Mouse (Mus musculus) regulatory T cell (primary cell): ENCODE measurements around the gene Elovl5.

Source experiments
- in situ Hi-C: fragments of 300-600 bp; cut with MboI, MseI; formaldehyde crosslinking; loops from one replicate; pipeline ENCODE4 v1.15.1; 2025; ENCODE audit warnings: high pct_unique_total_duplicates

Gene Elovl5

DNA sequence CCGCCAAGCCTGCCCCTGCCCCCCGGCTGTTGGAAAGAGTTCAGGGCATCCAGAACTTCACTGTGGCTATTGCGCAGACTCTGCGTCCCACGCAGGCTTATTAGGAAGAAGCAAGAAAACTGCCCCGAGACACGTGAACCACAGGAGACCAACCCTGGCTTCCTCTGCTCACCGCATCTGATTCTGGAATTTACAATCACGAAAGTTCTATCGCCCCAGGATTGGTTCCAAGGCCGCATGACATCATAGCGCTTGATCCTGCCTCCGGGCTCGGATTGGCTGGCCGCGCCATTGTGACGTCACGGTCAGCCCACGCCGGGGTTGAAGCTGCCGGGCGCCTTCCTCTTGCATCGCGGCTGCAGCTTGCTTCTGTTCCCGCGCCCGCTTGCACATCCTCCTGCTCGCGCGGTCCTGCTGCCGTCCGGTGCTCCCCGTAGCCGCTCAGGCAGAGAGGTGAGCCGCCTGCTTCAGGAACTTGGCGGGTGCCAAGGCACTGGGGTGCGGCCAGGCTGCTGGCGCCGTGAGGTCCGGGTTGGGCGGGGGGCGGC is at the start of gene Elovl5:
TSS of gene Elovl5 (plus strand) at position 291 of the 548 bp plus-strand sequence.
- in situ Hi-C loops, result no loop called here

DNA sequence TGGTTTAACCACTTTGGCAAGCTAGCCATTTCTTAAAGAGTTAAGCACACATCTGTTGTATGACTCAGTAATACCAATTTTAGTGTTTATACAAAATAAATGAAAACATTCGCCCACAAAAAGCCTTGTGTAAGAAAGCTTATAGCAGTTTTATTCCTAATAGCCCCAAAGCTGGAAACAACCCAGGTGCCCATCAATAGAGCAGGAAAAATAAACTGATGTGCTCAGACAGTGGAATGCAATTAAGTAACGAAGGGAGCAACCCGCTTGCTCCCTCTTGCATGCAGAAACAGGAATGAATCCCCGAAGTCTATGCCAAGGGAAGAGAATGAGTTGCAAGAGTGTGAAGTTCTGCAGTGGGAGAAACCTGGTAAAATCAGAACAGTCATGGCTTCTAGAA is 25.7 kb upstream of the Elovl5 start:
- in situ Hi-C loops, result no loop called here

DNA sequence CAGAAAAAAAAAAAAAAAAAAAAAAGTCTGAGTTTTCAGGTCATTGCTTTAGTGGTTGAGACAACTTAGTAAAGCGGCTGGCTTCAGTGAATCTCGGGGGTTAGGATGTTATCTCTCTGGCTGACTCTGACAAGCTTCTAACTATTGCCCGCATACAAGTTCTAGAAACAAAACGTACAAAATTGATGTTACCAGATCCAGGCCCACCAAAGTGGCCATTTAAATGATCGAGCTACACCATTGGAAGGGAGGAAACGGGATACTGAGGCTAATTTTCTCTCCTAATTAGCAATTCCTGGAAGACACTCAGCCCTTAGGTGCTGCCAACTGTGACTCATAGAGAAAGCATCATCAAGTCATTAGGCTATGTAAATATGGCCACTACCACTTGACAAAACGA is 18.6 kb upstream of the Elovl5 start:
- in situ Hi-C loops, result no loop called here

DNA sequence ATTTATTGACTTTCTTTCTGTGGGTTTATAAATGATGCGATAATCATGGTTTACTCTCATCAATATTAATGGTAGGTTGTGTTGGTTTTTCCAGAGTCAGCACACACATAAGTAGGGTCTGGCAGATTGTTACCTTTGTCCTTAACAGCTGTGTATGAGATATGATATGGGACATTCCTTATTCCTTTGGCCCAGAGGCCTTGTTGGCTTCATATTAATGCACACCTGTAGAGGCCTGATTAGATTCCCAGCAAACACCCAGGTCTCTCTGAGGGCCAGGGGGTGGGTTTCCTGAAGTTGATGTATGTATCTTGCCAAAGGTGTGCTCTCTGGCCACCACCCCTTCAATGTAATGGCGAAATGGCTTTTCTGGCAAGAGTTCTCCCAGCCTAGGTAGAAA is 13.0 kb upstream of the Elovl5 start:
- in situ Hi-C loops, result loop anchor here (10.0 kb wide), 1 partner anchor 121 kb away; no protein-coding TSS in a partner anchor

DNA sequence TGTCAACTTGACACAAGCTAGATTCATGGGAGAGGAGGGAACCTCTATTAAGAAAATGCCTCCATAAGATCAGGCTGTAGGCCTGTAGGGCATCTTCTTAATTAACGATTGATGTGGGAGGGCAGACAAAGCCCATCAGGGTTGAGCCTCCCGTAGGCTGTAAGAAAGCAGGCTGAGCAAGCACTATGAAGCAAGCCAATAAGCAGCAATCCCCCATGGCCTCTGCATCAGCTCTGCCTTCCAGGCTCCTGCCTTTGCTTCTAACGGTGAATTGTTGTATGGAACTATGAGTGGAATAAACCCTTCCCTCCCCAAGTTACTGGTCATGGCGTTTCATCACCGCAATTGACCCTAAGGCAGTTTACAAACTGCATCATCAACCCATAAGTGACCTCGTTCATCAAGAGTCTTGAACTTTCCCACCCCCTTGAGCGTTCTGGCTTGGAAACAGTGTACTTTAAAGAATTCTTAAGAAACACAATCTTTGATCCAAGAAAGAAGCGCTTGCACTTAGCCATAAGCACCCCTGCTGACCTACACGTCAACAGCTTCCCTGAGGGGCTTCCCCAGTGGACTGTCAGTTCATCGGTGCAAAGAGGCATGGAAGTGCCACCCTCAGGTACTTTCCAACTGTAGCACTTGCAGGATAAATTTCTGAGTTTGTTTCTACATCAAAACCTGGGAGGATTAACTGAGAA is 7.4 kb upstream of the Elovl5 start:
- in situ Hi-C loops, result loop anchor here (5.0 to 10.0 kb wide), 2 partner anchors 67 to 115 kb away; no protein-coding TSS in a partner anchor

- in situ Hi-C loops, result no loop called here
These were observed 6.6 kb upstream of the Elovl5 start for GRCm38 (mm10) chr9:77910270-77911240.

DNA sequence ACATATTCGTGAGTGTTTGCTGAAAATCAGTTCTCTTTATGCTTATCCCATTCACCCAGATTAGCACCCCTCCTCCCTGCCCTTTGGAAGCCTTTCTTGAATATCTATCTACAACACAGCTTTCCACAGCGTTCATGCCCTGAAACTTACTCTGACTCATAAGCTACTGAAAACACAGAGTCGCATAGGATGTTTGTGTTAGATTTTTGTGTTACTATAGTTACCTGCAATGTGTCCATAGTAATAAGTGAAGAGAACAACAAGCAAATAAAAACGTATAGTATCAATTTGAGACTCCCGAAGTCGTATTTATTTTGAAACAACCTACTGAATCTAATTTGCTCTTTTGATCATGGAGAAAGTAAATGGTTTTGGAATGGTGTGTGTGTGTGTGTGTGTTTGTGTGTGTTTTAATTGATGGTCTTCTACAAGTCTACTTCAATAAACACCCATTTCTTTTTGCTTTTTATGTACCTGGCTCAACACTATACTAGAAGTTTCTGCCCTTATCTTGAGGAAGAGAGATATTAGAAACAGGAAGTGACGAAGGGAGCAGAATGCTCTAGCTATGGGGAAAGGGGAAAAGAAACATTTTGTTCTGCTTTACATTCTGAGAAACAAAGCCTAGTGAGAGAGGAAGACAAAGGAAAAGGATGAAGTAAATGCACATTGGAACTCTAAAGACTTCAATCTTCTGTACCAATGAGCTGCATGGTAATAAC is 5.5 kb upstream of the Elovl5 start:
- in situ Hi-C loops, result no loop called here

- in situ Hi-C loops, result no loop called here
These were observed 4.9 kb upstream of the Elovl5 start for GRCm38 (mm10) chr9:77912246-77912645.

- in situ Hi-C loops, result no loop called here
These were observed 2.5 kb upstream of the Elovl5 start for GRCm38 (mm10) chr9:77914616-77915015.

DNA sequence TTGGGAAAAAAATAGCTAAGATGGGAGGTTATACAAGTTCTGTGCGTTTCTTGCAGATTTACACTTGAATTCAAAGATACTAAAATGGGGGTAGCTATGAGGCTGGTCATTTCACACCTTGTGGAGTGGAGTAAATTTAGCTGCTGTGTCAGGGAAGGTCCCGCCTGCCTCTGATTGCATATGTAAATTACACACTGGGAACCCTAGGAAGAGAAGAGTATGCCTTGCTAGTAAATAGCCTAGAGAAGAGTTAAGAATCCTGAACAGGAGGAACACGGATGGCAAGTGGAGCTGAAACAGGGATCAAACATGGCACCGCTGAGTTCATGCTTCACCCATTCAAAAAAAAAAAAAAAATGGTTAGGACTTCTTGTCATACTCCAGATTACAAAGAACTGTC is 1.4 kb upstream of the Elovl5 start:
- in situ Hi-C loops, result no loop called here

- in situ Hi-C loops, result no loop called here
These were observed 513 bp downstream of the Elovl5 start for GRCm38 (mm10) chr9:77917622-77918131.

DNA sequence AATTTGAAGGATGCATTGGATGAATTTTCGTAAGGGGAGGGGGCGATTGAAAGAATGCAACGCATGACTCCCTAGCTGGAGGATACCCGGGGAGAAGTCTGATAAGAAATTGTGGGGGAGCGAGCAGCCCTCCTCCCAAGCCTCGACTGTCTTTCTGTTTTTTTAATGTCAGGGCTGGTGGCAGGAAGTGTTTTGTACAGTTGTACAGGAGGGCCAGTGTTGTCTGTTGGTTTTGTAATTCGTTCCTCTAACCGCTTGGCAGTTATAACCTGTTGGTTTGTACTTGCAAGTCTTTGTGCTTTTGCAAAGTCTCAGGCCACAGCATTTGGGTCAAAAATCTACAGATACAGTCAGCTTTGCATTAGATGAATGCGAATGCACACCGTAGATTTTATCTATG is 1.0 kb downstream of the Elovl5 start:
- in situ Hi-C loops, result no loop called here

- in situ Hi-C loops, result no loop called here
These were observed 2.0 kb downstream of the Elovl5 start for GRCm38 (mm10) chr9:77918961-77919670.

GRCm38 (mm10) chr9:77920481-77920880 is 3.3 kb downstream of the Elovl5 start:
- in situ Hi-C loops, result no loop called here

GRCm38 (mm10) chr9:77921366-77922260 is 4.4 kb downstream of the Elovl5 start:
- in situ Hi-C loops, result no loop called here

DNA sequence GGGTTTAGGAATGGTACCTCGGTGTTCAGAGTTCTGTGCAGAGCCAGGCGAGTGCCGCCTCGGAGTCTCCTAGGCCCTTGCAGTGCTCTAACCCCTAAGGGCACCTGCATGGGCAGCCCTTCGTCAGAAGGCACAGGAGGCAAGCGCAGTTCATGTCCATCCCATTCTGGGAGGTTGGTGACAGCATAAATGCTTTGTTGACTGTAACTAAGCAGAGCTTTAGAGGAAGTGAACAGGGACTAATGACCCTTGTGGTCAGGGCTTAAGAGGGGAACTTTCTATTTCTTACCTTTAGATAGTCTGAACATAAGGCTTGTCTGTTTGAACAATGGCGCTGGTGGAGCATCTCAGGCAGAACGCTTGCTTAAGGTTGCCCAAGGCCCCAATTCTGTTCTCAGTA is 6.6 kb downstream of the Elovl5 start:
- in situ Hi-C loops, result no loop called here

GRCm38 (mm10) chr9:77924199-77924598 is 7.0 kb downstream of the Elovl5 start:
- in situ Hi-C loops, result no loop called here

GRCm38 (mm10) chr9:77926151-77926550 is 9.0 kb downstream of the Elovl5 start:
- in situ Hi-C loops, result loop anchor here (5.0 kb wide), 1 partner anchor 36 kb away; no protein-coding TSS in a partner anchor

- in situ Hi-C loops, result loop anchor here (5.0 kb wide), 1 partner anchor 35 kb away; no protein-coding TSS in a partner anchor
These were observed 9.7 kb downstream of the Elovl5 start for GRCm38 (mm10) chr9:77926911-77927310.
